Mouse (Mus musculus) hindbrain, embryonic 10.5 days (tissue): ENCODE data around the gene Ptgdr2. TPM values are rescaled to one million over a fixed set of nuclear protein-coding genes. Genes with fewer than 3 reads are reported as not detected.

Experiments used
- DNase-seq: peaks from one replicate; pipeline ENCODE4 v3.0.0-alpha.2; 2017; ENCODE audit warnings: low spot score
- H3K27ac ChIP-seq: fragments of 300-500 bp; sonication (generic); 2 replicates; pipeline ENCODE4 v1.5.1; 2016; ENCODE audit warnings: mild to moderate bottlenecking, moderate library complexity
- H3K27me3 ChIP-seq: fragments of 300-500 bp; sonication (generic); 2 replicates; pipeline ENCODE4 v1.6.1; 2016; ENCODE audit warnings: mild to moderate bottlenecking; ENCODE audit not compliant: poor library complexity, insufficient read depth, severe bottlenecking
- H3K36me3 ChIP-seq: fragments of 300-500 bp; sonication (generic); 2 replicates; pipeline ENCODE4 v1.6.1; 2016; ENCODE audit warnings: mild to moderate bottlenecking, moderate library complexity
- H3K4me1 ChIP-seq: fragments of 300-500 bp; sonication (generic); replicated peaks from 2 replicates; pipeline ENCODE4 v1.6.1; 2016; ENCODE audit warnings: mild to moderate bottlenecking
- H3K4me3 ChIP-seq: fragments of 300-500 bp; sonication (generic); 2 replicates; pipeline ENCODE4 v1.5.1; 2016; ENCODE audit warnings: mild to moderate bottlenecking, moderate library complexity
- H3K9me3 ChIP-seq: fragments of 300-500 bp; sonication (generic); 2 replicates; pipeline ENCODE4 v1.6.1; 2016; ENCODE audit warnings: mild to moderate bottlenecking, moderate library complexity
- WGBS: fragments of 180-500 bp; shearing (Covaris S2); methylation state at CpG from one replicate; pipeline ENCODE4 v1.1.7; 2016; 5-methylcytosine and 5-hydroxymethylcytosine counted together
- polyA plus RNA-seq: library from polyadenylated mRNA; unstranded; fragments of >200 nt; fragmentation: Nextera tagmentation; extraction: Ambion mirVana; gene quantifications from 2 replicates; pipeline ENCODE4 v1.2.1, GENCODE M21; 2016

Ptgdr2 gene
- polyA plus RNA-seq, 1 experiment from 2014 or later = not detected

DNA sequence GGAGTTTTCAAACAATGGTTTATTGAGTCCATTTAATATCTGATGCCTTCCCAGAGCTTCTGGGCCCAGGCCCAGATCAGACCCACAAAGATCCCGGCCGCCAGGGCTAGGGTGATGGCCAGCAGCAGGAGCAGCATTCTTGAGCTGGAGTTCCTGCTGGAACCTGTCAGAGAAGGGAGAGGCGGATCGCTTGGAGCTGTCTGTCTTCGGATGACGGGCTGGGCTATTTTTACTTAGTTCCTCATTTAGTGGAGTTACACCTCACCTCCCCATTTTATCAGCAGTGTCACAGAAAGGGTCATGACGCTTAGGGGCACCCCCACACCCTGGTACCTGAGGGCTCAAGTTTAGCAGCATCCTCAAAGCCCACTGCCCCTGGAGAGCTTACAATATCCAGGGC is 22.7 kb upstream of the Ptgdr2 start:
- Histone ChIP-seq H3K27ac (no peak overlapping the region), H3K9me3 (no peaks in the 10 kb centered on the region), H3K27me3 (no peaks in the 10 kb centered on the region), H3K4me3 (no peak overlapping the region), H3K4me1 (no peaks in the 10 kb centered on the region), H3K36me3 (no peaks in the 10 kb centered on the region)
- WGBS = 80% methylated on average over 7 of the region's 7 CpGs
- no peak for DNase-seq

DNA sequence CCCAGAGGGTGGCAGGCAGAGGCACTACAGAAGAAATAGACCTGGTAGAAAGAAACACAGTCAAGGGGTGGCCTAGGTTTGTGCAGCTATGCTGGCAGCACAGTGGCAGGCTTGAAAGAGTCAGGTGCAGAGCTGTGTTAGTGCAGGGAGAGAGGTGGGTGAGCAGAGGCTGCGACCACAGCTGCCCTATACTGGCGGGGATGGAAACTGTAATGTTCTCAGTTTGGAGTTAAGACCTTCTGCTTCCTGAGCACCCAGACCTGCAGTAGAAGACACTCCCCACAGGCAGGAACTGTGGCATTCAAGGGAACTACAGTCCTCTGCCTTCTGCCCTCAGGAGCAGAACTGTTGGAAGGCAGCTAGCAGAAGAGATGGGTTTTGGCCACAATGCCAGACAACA is 22.1 kb upstream of the Ptgdr2 start:
- WGBS = 84% methylated on average over 2 of the region's 2 CpGs
- DNase-seq = no peak

DNA sequence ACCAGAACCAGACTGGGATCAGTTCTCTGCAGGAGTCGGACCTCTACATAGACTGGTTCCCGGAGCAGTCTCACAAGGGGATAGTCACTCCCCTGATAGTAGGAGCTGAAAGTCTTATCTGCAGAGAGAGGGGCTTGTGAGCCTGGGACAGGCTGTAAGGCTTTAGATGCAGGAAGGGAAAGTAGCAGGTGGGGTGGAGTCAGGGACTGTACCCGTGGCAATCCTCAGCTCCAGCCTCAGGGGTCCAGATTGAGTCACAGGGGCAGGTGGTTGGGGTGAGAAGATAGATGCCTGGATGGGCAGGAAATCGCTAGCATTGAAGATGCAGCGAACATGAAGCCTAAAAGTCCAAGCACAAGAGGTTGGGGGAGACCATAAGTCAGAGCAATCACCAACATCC is 20.5 kb upstream of the Ptgdr2 start:
- Histone ChIP-seq H3K36me3 (no peaks in the 10 kb centered on the region), H3K9me3 (no peaks in the 10 kb centered on the region), H3K27me3 (no peaks in the 10 kb centered on the region), H3K4me3 (no peak overlapping the region), H3K27ac (no peak overlapping the region), H3K4me1 (no peaks in the 10 kb centered on the region)
- no peak for DNase-seq
- WGBS = 67% methylated on average over 5 of the region's 5 CpGs

More for the DNA sequence above, 22.1 kb upstream of the Ptgdr2 start:
- Histone ChIP-seq H3K4me1 (no peaks in the 10 kb centered on the region), H3K9me3 (no peaks in the 10 kb centered on the region), H3K27me3 (no peaks in the 10 kb centered on the region), H3K4me3 (no peak overlapping the region), H3K36me3 (no peaks in the 10 kb centered on the region), H3K27ac (no peak overlapping the region)

GRCm38 (mm10) chr19:10918321-10918991 is 18.5 kb upstream of the Ptgdr2 start:
- WGBS = 89% methylated on average over 10 of the region's 10 CpGs
- H3K4me1 ChIP-seq = no peaks in the 10 kb centered on the region
- H3K9me3 ChIP-seq = no peaks in the 10 kb centered on the region
- H3K27me3 ChIP-seq = no peaks in the 10 kb centered on the region
- DNase-seq = no peak
- no peak overlapping the region for H3K27ac ChIP-seq
- no peaks in the 10 kb centered on the region for H3K36me3 ChIP-seq
- H3K4me3 ChIP-seq = no peak overlapping the region

DNA sequence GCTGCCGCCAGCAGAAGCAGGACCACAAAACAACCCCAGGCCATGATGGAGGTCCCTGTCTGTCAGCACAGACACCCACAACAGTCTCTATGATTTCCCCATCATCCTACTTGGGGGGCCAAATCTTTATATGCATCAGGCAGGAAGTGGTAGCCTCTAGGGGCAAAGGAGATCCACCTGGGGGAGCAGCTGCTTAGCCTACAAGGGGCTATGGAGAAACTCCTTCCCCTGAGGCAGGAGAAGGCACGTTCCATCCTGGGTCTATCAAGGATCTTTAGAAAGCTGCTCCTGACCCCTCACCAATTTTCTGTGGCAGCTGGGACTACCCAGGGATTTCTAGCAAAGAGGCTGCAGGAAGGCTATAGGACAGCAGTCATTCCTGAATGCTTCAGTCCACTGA is 16.4 kb upstream of the Ptgdr2 start, which contains the start of gene Zp1:
Zp1 (minus strand) TSS at position 101 of the 400 bp plus-strand sequence.
- Histone ChIP-seq H3K9me3 (no peaks in the 10 kb centered on the region), H3K36me3 (no peaks in the 10 kb centered on the region), H3K4me3 (no peak within 1 kb of the TSS), H3K27ac (no peak within 1 kb of the TSS), H3K4me1 (peaks cover under 1% of the 10 kb centered on the region; the same call in 1 of the 2 replicates), H3K27me3 (no peaks in the 10 kb centered on the region)
- 73% methylated on average over 2 of the region's 2 CpGs for WGBS
- DNase-seq = no peak

DNA sequence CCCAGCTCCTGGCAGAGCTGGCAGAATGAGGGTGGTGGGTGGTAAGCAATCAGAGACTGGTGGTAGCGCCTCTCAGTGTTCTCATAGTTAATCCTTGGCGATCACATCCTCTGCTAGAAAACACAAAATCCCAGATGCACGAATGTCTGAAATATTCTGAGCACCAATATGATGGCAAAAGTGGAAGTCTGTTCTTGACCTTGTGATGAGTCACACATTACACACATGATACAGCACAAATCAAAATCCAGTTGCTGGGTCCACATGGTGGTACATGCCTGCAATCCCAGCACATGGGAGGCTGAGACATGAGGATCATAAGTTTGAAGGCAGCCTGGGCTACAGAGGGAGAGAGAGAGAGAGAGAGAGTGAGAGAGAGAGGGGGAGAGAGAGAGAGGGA is 15.9 kb upstream of the Ptgdr2 start:
- H3K4me1 ChIP-seq = peaks cover 6% of the 10 kb centered on the region
- DNase-seq = no peak
- no peaks in the 10 kb centered on the region for H3K36me3 ChIP-seq
- H3K9me3 ChIP-seq = no peaks in the 10 kb centered on the region
- no peaks in the 10 kb centered on the region for H3K27me3 ChIP-seq
- H3K27ac ChIP-seq = no peak overlapping the region
- no peak overlapping the region for H3K4me3 ChIP-seq
- WGBS = 79% methylated on average over 3 of the region's 3 CpGs

GRCm38 (mm10) chr19:10924220-10924619 is 12.7 kb upstream of the Ptgdr2 start:
- Histone ChIP-seq H3K4me1 (peaks cover 17% of the 10 kb centered on the region), H3K9me3 (no peaks in the 10 kb centered on the region), H3K27ac (no peak overlapping the region), H3K4me3 (no peak overlapping the region), H3K27me3 (no peaks in the 10 kb centered on the region), H3K36me3 (no peaks in the 10 kb centered on the region)
- DNase-seq = no peak
- 65% methylated on average over 4 of the region's 4 CpGs for WGBS

DNA sequence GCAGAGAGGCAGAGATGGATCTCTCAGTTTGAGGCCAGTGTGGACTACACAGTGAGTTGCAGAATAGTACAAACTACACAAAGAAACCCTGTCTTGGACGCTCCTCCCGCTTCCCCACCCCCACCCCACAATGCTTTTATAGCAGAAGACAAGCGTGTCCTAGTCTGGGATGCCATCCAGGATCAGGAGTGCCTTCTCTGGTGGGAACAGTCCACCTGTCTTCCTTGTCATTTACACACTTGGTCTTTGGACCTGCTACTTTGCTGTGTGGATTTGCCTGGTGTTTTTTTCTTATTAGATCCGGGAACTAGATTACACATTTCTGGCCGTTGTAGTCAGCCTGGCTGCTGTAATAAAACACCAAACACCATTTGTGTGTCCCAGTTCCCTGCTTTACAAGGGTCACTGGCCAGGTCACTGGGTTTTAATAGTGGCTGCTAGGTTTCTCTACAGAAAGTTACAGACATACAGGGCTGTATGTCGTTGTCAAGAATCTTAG is 10.8 kb upstream of the Ptgdr2 start:
- DNase-seq = peak; percentile 36
- H3K4me3 ChIP-seq = no peak overlapping the region
- H3K36me3 ChIP-seq = no peaks in the 10 kb centered on the region
- H3K27ac ChIP-seq = peak overlapping the region; percentile 83
- WGBS = 25% methylated on average over 6 of the region's 6 CpGs
- H3K4me1 ChIP-seq = peaks cover 17% of the 10 kb centered on the region
- no peaks in the 10 kb centered on the region for H3K27me3 ChIP-seq
- no peaks in the 10 kb centered on the region for H3K9me3 ChIP-seq

- Histone ChIP-seq H3K9me3 (no peaks in the 10 kb centered on the region), H3K36me3 (no peaks in the 10 kb centered on the region), H3K27ac (peak overlapping the region; percentile 83), H3K27me3 (no peaks in the 10 kb centered on the region), H3K4me1 (peaks cover 17% of the 10 kb centered on the region), H3K4me3 (no peak overlapping the region)
- WGBS = 39% methylated on average over 4 of the region's 4 CpGs
- DNase-seq = no peak
Observed at GRCm38 (mm10) chr19:10926666-10927065, 10.3 kb upstream of the Ptgdr2 start.

- Histone ChIP-seq H3K4me3 (no peak overlapping the region), H3K36me3 (no peaks in the 10 kb centered on the region), H3K27me3 (no peaks in the 10 kb centered on the region), H3K27ac (no peak overlapping the region), H3K9me3 (no peaks in the 10 kb centered on the region), H3K4me1 (peaks cover 19% of the 10 kb centered on the region)
- no peak for DNase-seq
- WGBS = 91% methylated on average over 2 of the region's 2 CpGs
Observed at GRCm38 (mm10) chr19:10930641-10931040, 6.3 kb upstream of the Ptgdr2 start.

DNA sequence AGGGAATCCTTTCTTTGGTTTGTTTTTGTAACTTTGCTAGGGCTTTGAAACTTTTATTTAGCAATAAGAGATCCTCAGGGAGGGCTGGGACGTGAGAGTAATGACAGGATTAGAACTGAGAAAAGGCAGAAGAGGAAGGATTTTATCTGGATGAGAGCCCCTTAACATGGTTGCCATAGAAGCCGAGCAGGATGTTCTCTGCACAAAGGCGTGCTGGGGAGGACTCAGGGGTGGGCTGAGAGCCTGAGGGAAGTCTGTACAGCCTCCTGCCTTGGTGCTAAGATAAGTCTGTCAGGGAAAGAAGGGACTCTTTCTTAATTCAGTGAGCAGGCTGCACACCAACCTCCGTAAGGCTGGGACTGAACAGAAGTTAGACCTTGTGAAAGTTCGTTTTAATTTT is 1.9 kb upstream of the Ptgdr2 start:
- H3K27ac ChIP-seq = no peak overlapping the region
- no peak overlapping the region for H3K4me3 ChIP-seq
- no peak for DNase-seq
- WGBS = 45% methylated on average over 5 of the region's 5 CpGs
- H3K9me3 ChIP-seq = no peaks in the 10 kb centered on the region
- peaks cover 6% of the 10 kb centered on the region for H3K4me1 ChIP-seq
- H3K36me3 ChIP-seq = no peaks in the 10 kb centered on the region
- peaks cover 3% of the 10 kb centered on the region; the same call in 1 of the 2 replicates for H3K27me3 ChIP-seq

- H3K27me3 ChIP-seq = peaks cover 5% of the 10 kb centered on the region; the same call in 1 of the 2 replicates
- peaks cover 17% of the 10 kb centered on the region for H3K4me1 ChIP-seq
- no peaks in the 10 kb centered on the region for H3K9me3 ChIP-seq
- WGBS = 92% methylated on average over 5 of the region's 5 CpGs
- no peak overlapping the region for H3K27ac ChIP-seq
- H3K4me3 ChIP-seq = no peak overlapping the region
- H3K36me3 ChIP-seq = no peaks in the 10 kb centered on the region
- DNase-seq = no peak
Observed at GRCm38 (mm10) chr19:10936077-10936476, 883 bp upstream of the Ptgdr2 start.

DNA sequence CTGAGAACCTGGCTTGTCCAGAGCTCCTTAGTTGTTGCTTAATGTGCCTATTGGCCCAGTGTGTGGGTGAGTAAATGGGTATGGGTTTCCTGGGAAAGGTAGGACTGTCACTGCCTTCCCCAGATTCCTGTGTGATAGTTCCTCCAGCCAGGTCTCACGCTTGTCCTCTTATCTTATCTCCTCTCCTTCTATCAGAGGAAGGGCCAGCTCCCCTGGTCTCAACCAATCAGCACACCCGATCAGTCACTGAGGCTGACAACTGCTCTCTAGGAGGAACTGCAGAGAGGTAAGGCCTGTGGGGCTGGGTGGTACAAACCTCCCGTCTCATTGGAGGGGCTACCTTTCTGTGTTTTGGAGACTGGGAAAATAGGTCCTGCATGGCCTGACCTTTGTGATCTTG is 1.8 kb downstream of the Ptgdr2 start:
- Histone ChIP-seq H3K36me3 (peaks cover 23% of the 10 kb centered on the region), H3K27ac (no peak overlapping the region), H3K27me3 (peaks cover 10% of the 10 kb centered on the region), H3K4me1 (peaks cover 23% of the 10 kb centered on the region), H3K4me3 (no peak overlapping the region), H3K9me3 (no peaks in the 10 kb centered on the region)
- no peak for DNase-seq
- 63% methylated on average over 3 of the region's 3 CpGs for WGBS
